In genomic region chr5:99398472-99399070, GRCm38 (mm10) we compare ENCODE assay signal across 14 mouse cellular contexts.
DNase-seq lines count a peak whose midpoint lies in the region; ATAC-seq and TF ChIP-seq lines count a peak whose summit lies in the region.
"Had no signal": no experiment of that assay in that cellular context is flagged by ENCODE, and none has a peak within 500 bp of the region (broad histone marks: within the 10 kb centered on the region; RNA-seq: fewer than 3 reads in every experiment).

No protein-coding gene starts in this region.

- H3K27ac ChIP-seq in neural tube, embryonic 14.5 days (ENCODE audit: low read depth, low read length): no peak overlapping the region
- no peak overlapping the region for H3K27ac ChIP-seq in neural tube, embryonic 15.5 days (replicated peaks)
- H3K27ac ChIP-seq in kidney, embryonic 14.5 days (ENCODE audit: low read depth, low read length): no peak overlapping the region
- no peak overlapping the region for H3K27ac ChIP-seq in limb, embryonic 14.5 days (replicated peaks; ENCODE audit: low read depth, low read length)
- H3K27ac ChIP-seq: forebrain, embryonic 10.5 days; limb, embryonic 15.5 days had no signal

- H3K27me3 ChIP-seq in neural tube, embryonic 14.5 days (ENCODE audit: control insufficient read depth, insufficient read depth, low read length): no peaks in the 10 kb centered on the region
- no peaks in the 10 kb centered on the region for H3K27me3 ChIP-seq in neural tube, embryonic 15.5 days (replicated peaks)
- H3K27me3 ChIP-seq in kidney, embryonic 14.5 days (ENCODE audit: control insufficient read depth, insufficient read depth, low read length): 0 out of 2 replicates have a peak, but pooled peaks cover 3% of the 10 kb centered on the region
- no peaks in the 10 kb centered on the region for H3K27me3 ChIP-seq in limb, embryonic 14.5 days (ENCODE audit: control insufficient read depth, insufficient read depth, low read length)
- H3K27me3 ChIP-seq: heart, embryonic 13.5 days; limb, embryonic 15.5 days had no signal

- no peaks in the 10 kb centered on the region for H3K9me3 ChIP-seq in neural tube, embryonic 14.5 days (ENCODE audit: control insufficient read depth, low read length)
- no peaks in the 10 kb centered on the region for H3K9me3 ChIP-seq in neural tube, embryonic 15.5 days (replicated peaks)
- no peaks in the 10 kb centered on the region for H3K9me3 ChIP-seq in kidney, embryonic 14.5 days (ENCODE audit: control insufficient read depth, low read length)
- H3K9me3 ChIP-seq in limb, embryonic 14.5 days (ENCODE audit: control insufficient read depth, low read length): no peaks in the 10 kb centered on the region
- H3K9me3 ChIP-seq: forebrain, embryonic 10.5 days; heart, embryonic 13.5 days; limb, embryonic 15.5 days had no signal

- DNase-seq in limb, embryonic 14.5 days (ENCODE audit: low spot score): peak; percentile 35
- DNase-seq in spleen, adult 12 weeks (ENCODE audit: low spot score): no peak
- DNase-seq in adrenal gland, postnatal 25 days: no peak
- no peak for DNase-seq in left cerebral cortex, adult 9 months (ENCODE audit: low spot score in 2 of 2)
- DNase-seq: adrenal gland, adult 8-10 months; cerebellum, adult 18-20 months; heart, postnatal 4 days; right cerebral cortex, adult 18-20 months had no signal

- H3K36me3 ChIP-seq in neural tube, embryonic 14.5 days (ENCODE audit: control insufficient read depth, insufficient read depth, low read length): no peaks in the 10 kb centered on the region
- no peaks in the 10 kb centered on the region for H3K36me3 ChIP-seq in neural tube, embryonic 15.5 days
- H3K36me3 ChIP-seq in kidney, embryonic 14.5 days (ENCODE audit: control insufficient read depth, insufficient read depth, low read length): no peaks in the 10 kb centered on the region
- no peaks in the 10 kb centered on the region for H3K36me3 ChIP-seq in limb, embryonic 14.5 days (ENCODE audit: control insufficient read depth, insufficient read depth, low read length)
- H3K36me3 ChIP-seq: forebrain, embryonic 10.5 days; heart, embryonic 13.5 days; limb, embryonic 15.5 days had no signal

- H3K4me1 ChIP-seq in neural tube, embryonic 14.5 days (ENCODE audit: control insufficient read depth, insufficient read depth, low read length): peaks cover 24% of the 10 kb centered on the region
- peaks cover 32% of the 10 kb centered on the region for H3K4me1 ChIP-seq in neural tube, embryonic 15.5 days
- H3K4me1 ChIP-seq in kidney, embryonic 14.5 days (ENCODE audit: control insufficient read depth, insufficient read depth, low read length): peaks cover 12% of the 10 kb centered on the region
- H3K4me1 ChIP-seq in limb, embryonic 14.5 days (ENCODE audit: control insufficient read depth, insufficient read depth, low read length): 0 out of 2 replicates have a peak, but pooled peaks cover 7% of the 10 kb centered on the region

- no peak overlapping the region for H3K4me3 ChIP-seq in neural tube, embryonic 14.5 days (ENCODE audit: low read depth, low read length)
- no peak overlapping the region for H3K4me3 ChIP-seq in neural tube, embryonic 15.5 days (replicated peaks)
- H3K4me3 ChIP-seq in kidney, embryonic 14.5 days (ENCODE audit: low read length): no peak overlapping the region
- H3K4me3 ChIP-seq in limb, embryonic 14.5 days (replicated peaks; ENCODE audit: low read length): no peak overlapping the region
- H3K4me3 ChIP-seq: forebrain, embryonic 10.5 days; heart, embryonic 13.5 days; limb, embryonic 15.5 days had no signal

- no peak overlapping the region for H3K9ac ChIP-seq in neural tube, embryonic 14.5 days (replicated peaks; ENCODE audit: low read depth, low read length)
- no peak overlapping the region for H3K9ac ChIP-seq in neural tube, embryonic 15.5 days (replicated peaks)
- H3K9ac ChIP-seq in kidney, embryonic 14.5 days (ENCODE audit: low read depth, low read length): no peak overlapping the region
- H3K9ac ChIP-seq in limb, embryonic 14.5 days (ENCODE audit: low read depth, low read length, severe bottlenecking): no peak overlapping the region
- H3K9ac ChIP-seq: heart, embryonic 13.5 days; limb, embryonic 15.5 days had no signal

- H3K4me2 ChIP-seq in neural tube, embryonic 14.5 days (ENCODE audit: low read depth, low read length): no peak overlapping the region
- H3K4me2 ChIP-seq in neural tube, embryonic 15.5 days: no peak overlapping the region
- H3K4me2 ChIP-seq in kidney, embryonic 14.5 days (replicated peaks; ENCODE audit: low read depth, low read length): no peak overlapping the region
- no peak overlapping the region for H3K4me2 ChIP-seq in limb, embryonic 14.5 days (replicated peaks; ENCODE audit: low read depth, low read length, severe bottlenecking)
- H3K4me2 ChIP-seq: heart, embryonic 13.5 days; limb, embryonic 15.5 days had no signal

- peak; percentile 28; the same call in 1 of the 2 replicates for ATAC-seq in neural tube, embryonic 14.5 days (ENCODE audit: low read depth)
- ATAC-seq in neural tube, embryonic 15.5 days (ENCODE audit: low FRiP score): no peak
- peak; percentile 81; the same call in 1 of the 2 replicates for ATAC-seq in kidney, embryonic 14.5 days (ENCODE audit: low FRiP score, low TSS enrichment)
- no peak for ATAC-seq in limb, embryonic 14.5 days (ENCODE audit: low FRiP score, low read depth)

- WGBS in neural tube, embryonic 14.5 days: 44% methylated on average over 5 of the region's 5 CpGs
- WGBS in neural tube, embryonic 15.5 days: 39% methylated on average over 5 of the region's 5 CpGs
- WGBS in kidney, embryonic 14.5 days: 82% methylated on average over 5 of the region's 5 CpGs
- 55% methylated on average over 5 of the region's 5 CpGs for WGBS in limb, embryonic 14.5 days

- TF ChIP-seq POLR2A in limb, embryonic 14.5 days (IDR thresholded peaks at IDR 0.05; ENCODE audit: borderline replicate concordance, extremely low read depth, insufficient read depth, insufficient read length): no peak

Comparison
In these comparisons a context has a peak if more than half of its experiments do, and no peak if none do; other contexts are left out.
1. ATAC-seq: peak in neural tube, embryonic 14.5 days (single experiment) and kidney, embryonic 14.5 days (single experiment); none in neural tube, embryonic 15.5 days (single experiment) and limb, embryonic 14.5 days (single experiment).